Mouse (Mus musculus) gastrocnemius, adult 2 months (tissue): ENCODE data around the gene Wdr81. TPM values are rescaled to one million over a fixed set of nuclear protein-coding genes. Genes with fewer than 3 reads are reported as not detected.

Source experiments
- DNase-seq: peaks from one replicate; pipeline ENCODE4 v3.0.0; 2022
- H3K27ac ChIP-seq: fragments of 200-600 bp; 2 replicates; pipeline ENCODE4 v1.8.1; 2022; ENCODE audit warnings: mild to moderate bottlenecking
- H3K4me3 ChIP-seq: fragments of 200-600 bp; 2 replicates; pipeline ENCODE4 v1.8.1; 2022; ENCODE audit warnings: mild to moderate bottlenecking, moderate library complexity
- CTCF ChIP-seq: fragments of 200-600 bp; IDR thresholded peaks from 2 replicates; pipeline ENCODE4 v1.8.1; 2022; ENCODE audit warnings: antibody characterized with exemption, mild to moderate bottlenecking, moderate library complexity
- intact Hi-C: fragments of 180-260 bp; cut with DNase I; formaldehyde crosslinking; loops from one replicate; pipeline ENCODE4 v1.15.1; 2025
- total RNA-seq, 2 experiments: library from RNA; stranded (reverse); gene quantifications; 2 replicates each; pipeline ENCODE4 v1.2.3; 2021

The Wdr81 gene
- total RNA-seq, 2 experiments from 2014 or later: 4.9 to 6.4 TPM

- no peak overlapping the region for H3K4me3 ChIP-seq
- intact Hi-C loops: no loop called here
- no peak for TF ChIP-seq CTCF
- no peak overlapping the region for H3K27ac ChIP-seq
- no peak for DNase-seq
Measured at GRCm38 (mm10) chr11:75441601-75442000, 12.9 kb downstream of the Wdr81 start.

GRCm38 (mm10) chr11:75441034-75441433 is 13.5 kb downstream of the Wdr81 start:
- Histone ChIP-seq H3K27ac (no peak overlapping the region), H3K4me3 (no peak overlapping the region)
- DNase-seq: no peak
- no peak for TF ChIP-seq CTCF
- intact Hi-C loops: no loop called here

GRCm38 (mm10) chr11:75439951-75440350 is 14.6 kb downstream of the Wdr81 start:
- no peak for DNase-seq
- H3K27ac ChIP-seq: no peak overlapping the region
- H3K4me3 ChIP-seq: no peak overlapping the region
- intact Hi-C loops: no loop called here
- TF ChIP-seq CTCF: no peak

GRCm38 (mm10) chr11:75439363-75439762 is 15.2 kb downstream of the Wdr81 start, which contains the start of gene Serpinf2:
Serpinf2 (minus strand) TSS chr11:75439591.
- TF ChIP-seq CTCF: no peak
- intact Hi-C loops: no loop called here
- Histone ChIP-seq H3K4me3 (no peak within 1 kb of the TSS), H3K27ac (no peak within 1 kb of the TSS)
- DNase-seq: no peak

- H3K27ac ChIP-seq: no peak overlapping the region
- DNase-seq: no peak
- intact Hi-C loops: no loop called here
- no peak for TF ChIP-seq CTCF
- no peak overlapping the region for H3K4me3 ChIP-seq
Measured at GRCm38 (mm10) chr11:75438804-75439203, 15.7 kb downstream of the Wdr81 start.

GRCm38 (mm10) chr11:75438194-75438593 is 16.3 kb downstream of the Wdr81 start:
- no peak overlapping the region for H3K27ac ChIP-seq
- DNase-seq: no peak
- intact Hi-C loops: no loop called here
- H3K4me3 ChIP-seq: no peak overlapping the region
- TF ChIP-seq CTCF: no peak

GRCm38 (mm10) chr11:75434138-75434537 is 20.4 kb downstream of the Wdr81 start:
- intact Hi-C loops: no loop called here
- DNase-seq: no peak
- Histone ChIP-seq H3K27ac (no peak overlapping the region), H3K4me3 (no peak overlapping the region)
- peak; percentile 29; the same call in 1 of the 2 replicates for TF ChIP-seq CTCF

- TF ChIP-seq CTCF: no peak
- peak overlapping the region; percentile 49 for H3K27ac ChIP-seq
- DNase-seq: peak; percentile 92
- intact Hi-C loops: no loop called here
- H3K4me3 ChIP-seq: no peak overlapping the region
Measured at GRCm38 (mm10) chr11:75431307-75431706, 23.2 kb downstream of the Wdr81 start.

- intact Hi-C loops: no loop called here
- Histone ChIP-seq H3K4me3 (no peak overlapping the region), H3K27ac (no peak overlapping the region)
- no peak for DNase-seq
- TF ChIP-seq CTCF: no peak
Measured at GRCm38 (mm10) chr11:75429019-75429705, 25.4 kb downstream of the Wdr81 start.

- intact Hi-C loops: no loop called here
- no peak for DNase-seq
- Histone ChIP-seq H3K27ac (no peak overlapping the region), H3K4me3 (no peak overlapping the region)
- TF ChIP-seq CTCF: no peak
Measured at GRCm38 (mm10) chr11:75424459-75424858, 30.1 kb downstream of the Wdr81 start.

- intact Hi-C loops: no loop called here
- TF ChIP-seq CTCF: no peak
- no peak for DNase-seq
Measured at GRCm38 (mm10) chr11:75424033-75424432, 30.5 kb downstream of the Wdr81 start.

GRCm38 (mm10) chr11:75423091-75423490 is 31.4 kb downstream of the Wdr81 start:
- Histone ChIP-seq H3K4me3 (no peak overlapping the region), H3K27ac (no peak overlapping the region)
- no peak for DNase-seq
- no peak for TF ChIP-seq CTCF
- intact Hi-C loops: no loop called here

More at GRCm38 (mm10) chr11:75424033-75424432, 30.5 kb downstream of the Wdr81 start:
- Histone ChIP-seq H3K27ac (no peak overlapping the region), H3K4me3 (no peak overlapping the region)

- peak within 1 kb of the TSS; percentile 75 for H3K27ac ChIP-seq
- no peak for TF ChIP-seq CTCF
- intact Hi-C loops: no loop called here
- H3K4me3 ChIP-seq: peak within 1 kb of the TSS; percentile 68
- no peak for DNase-seq
Measured at GRCm38 (mm10) chr11:75422013-75422792, 32.3 kb downstream of the Wdr81 start, which contains the start of gene Serpinf1. Serpinf1 (minus strand) TSS chr11:75422701.
